Mouse (Mus musculus): ENCODE data around the gene Apba3.

GRCm38 (mm10) chr10:81234206-81234605 lies 32.6 kb upstream of the Apba3 start:
- TF ChIP-seq CTCF (IDR thresholded peaks at IDR 0.05; ENCODE audit: control insufficient read depth, insufficient read depth, low read length) (no peak), POLR2A (IDR thresholded peaks at IDR 0.05; ENCODE audit: borderline replicate concordance, control insufficient read depth, low read depth, low read length) (no peak)
